Mouse (Mus musculus): ENCODE measurements at regions not wholly inside any gene's neighbourhood (a gene's known extent, or its start where the extent isn't known, plus 50 kb on each side); places are given as distances from the start of the nearest gene placed in this dataset.

- ATAC-seq (ENCODE audit: poor library complexity, severe bottlenecking) = no peak
Measured at GRCm38 (mm10) chr12:16196917-16197316, 380.2 kb upstream of the Trib2 start.

- ATAC-seq (ENCODE audit: poor library complexity, severe bottlenecking) = no peak
Measured at GRCm38 (mm10) chr12:16191803-16192389, 375.2 kb upstream of the Trib2 start.

- no peak for ATAC-seq (ENCODE audit: poor library complexity, severe bottlenecking)
Measured at GRCm38 (mm10) chr12:16190706-16191105, 374.0 kb upstream of the Trib2 start.

DNA sequence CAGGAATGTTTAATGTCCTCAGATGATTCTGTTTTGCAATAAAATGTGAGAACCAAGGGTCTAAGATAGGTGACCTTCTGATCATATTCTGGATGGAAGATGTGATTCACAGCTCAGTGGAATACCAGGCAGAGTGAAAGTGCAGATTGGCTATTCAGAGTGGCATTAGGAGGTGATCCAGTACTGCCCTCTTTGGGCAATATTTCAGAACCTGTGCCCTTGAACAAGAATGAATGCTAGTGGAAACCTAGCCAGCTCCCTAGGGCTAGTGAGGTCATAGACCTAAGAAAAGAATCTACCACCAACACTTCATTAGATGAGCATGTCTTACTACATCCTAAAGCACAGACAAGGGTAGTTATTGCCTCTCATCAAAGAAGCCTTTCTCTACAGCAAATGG, 372.7 kb upstream of the Trib2 start:
- ATAC-seq (ENCODE audit: poor library complexity, severe bottlenecking) = no peak

DNA sequence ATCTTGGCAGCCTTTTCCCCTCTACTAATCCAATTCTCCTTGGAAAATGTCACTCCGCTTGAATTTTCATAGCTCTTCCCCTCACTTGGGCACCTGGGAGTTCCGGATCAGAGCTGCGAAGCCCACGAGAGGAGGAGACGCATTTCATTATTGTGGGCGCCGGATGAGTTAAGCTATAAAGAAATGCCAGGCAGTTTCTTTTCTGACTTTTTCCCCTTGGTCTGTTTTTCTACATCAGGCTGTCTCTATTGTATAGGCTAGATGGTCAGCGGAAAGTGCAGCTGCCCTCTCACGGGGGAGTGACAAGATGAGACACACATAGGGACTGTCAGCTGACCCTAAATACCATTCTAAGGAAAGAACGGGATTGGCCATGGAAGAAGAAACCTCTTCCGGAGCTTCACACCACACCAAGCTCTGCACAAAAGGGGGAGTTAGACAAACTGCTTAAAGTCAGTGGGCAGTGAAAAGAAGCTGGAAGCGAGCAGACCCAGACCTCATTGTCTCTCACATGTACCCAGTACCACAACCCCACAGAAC, 369.3 kb upstream of the Trib2 start:
- ATAC-seq (ENCODE audit: poor library complexity, severe bottlenecking) = no peak

- peak; percentile 66 for ATAC-seq (ENCODE audit: poor library complexity, severe bottlenecking)
Measured at GRCm38 (mm10) chr12:16185431-16185923, 368.8 kb upstream of the Trib2 start.

DNA sequence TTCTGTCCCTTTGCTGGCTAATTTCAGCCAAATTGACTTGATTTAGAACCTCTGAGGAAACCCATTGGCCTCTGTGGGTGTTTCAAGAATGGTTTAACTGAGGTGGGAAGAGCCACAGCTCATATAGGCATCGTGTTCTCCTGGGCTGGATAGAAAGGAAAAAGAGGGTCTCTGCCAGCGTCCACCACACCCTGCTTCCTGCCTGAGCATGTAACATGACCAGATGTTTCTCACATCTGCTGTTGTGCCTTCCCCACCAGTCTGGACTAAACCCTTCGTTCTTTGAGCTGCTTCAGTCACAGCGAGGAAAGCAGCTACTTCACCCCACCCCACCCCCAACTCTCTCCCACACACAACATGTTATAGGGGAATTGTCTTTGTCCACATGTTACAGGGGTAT, 366.3 kb upstream of the Trib2 start:
- no peak for ATAC-seq (ENCODE audit: poor library complexity, severe bottlenecking)

GRCm38 (mm10) chr12:16181599-16181998, 364.9 kb upstream of the Trib2 start:
- ATAC-seq (ENCODE audit: poor library complexity, severe bottlenecking) = no peak

GRCm38 (mm10) chr12:16179897-16180296, 363.2 kb upstream of the Trib2 start:
- ATAC-seq (ENCODE audit: poor library complexity, severe bottlenecking) = no peak

- no peak for ATAC-seq (ENCODE audit: poor library complexity, severe bottlenecking)
Measured at GRCm38 (mm10) chr12:16176326-16176725, 359.6 kb upstream of the Trib2 start.

DNA sequence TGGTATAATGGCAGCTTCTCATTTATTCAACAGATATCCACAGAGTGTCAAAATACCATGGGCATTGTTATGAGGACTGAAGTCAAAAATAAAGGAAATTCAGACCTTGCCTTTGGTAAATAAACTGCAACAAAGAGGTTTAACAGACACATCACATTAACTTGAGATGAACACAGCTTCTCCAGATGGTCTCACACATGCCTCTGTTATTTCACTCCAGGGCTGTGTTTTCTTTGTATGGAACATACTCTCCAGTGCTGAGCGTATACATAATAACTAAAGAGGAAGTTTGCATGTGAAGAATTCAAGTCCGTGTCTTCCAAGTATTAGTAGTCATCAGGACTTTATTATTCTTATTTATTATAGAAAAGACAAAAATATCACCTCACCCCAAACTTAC, 355.5 kb upstream of the Trib2 start:
- no peak for ATAC-seq (ENCODE audit: poor library complexity, severe bottlenecking)

DNA sequence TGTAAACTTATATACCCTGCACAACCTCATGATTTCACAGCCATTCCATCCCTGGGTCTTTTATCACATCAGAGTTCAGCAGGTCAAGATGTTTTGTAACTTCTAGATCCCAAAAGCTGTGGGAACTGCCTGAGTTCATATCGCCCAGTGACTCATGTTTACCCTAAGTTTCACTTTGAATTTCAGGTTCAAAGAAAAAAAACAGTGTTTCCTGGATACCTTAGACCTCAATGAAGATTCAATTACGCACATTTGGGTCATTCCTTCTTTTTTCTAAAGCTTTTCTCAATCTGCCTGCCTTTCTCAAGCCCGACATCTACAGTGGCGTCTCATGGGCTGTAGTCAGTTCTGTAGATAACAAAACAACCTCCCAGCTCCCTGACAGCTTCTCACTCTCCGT, 354.9 kb upstream of the Trib2 start:
- ATAC-seq (ENCODE audit: poor library complexity, severe bottlenecking) = no peak

DNA sequence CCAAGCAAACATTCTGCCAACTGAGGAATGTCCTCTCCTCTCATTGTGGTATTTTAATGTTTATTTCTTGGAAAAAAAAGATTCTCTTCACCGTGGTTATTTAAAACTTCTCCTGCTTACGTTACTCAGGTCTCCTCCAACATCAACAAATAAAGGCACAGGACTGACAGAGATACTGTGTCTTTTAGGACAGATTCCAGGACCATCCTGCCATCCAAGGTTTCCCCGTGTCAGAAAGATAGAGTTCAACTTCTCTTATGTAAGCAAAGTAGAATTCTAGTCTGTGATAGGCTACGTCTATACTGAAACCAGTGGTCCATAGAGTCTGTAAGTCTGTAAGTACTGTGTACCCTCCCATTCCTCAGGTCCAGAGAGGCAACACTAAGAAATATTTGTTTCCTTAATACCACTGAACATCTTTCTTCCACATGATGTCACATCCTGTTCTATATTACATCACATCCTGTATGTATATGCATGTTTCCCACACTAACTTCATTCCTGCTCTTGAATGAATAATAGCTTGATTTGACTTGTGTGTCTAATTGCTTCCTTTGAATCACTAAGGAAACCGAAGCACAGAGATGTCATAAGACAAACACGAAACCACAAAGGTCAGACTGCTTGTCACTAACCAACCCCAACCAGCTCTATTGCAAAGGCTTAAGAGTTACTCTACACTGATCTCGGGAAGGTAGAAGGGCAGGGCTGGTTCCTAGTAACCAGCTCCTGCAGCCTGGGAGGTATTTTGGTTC, 353.2 kb upstream of the Trib2 start:
- peak; percentile 35; the same call in 1 of the 2 replicates for ATAC-seq (ENCODE audit: poor library complexity, severe bottlenecking)

GRCm38 (mm10) chr12:16167793-16168343, 351.1 kb upstream of the Trib2 start:
- no peak for ATAC-seq (ENCODE audit: poor library complexity, severe bottlenecking)

- ATAC-seq (ENCODE audit: poor library complexity, severe bottlenecking) = no peak
Measured at GRCm38 (mm10) chr12:16165126-16165525, 348.4 kb upstream of the Trib2 start.

DNA sequence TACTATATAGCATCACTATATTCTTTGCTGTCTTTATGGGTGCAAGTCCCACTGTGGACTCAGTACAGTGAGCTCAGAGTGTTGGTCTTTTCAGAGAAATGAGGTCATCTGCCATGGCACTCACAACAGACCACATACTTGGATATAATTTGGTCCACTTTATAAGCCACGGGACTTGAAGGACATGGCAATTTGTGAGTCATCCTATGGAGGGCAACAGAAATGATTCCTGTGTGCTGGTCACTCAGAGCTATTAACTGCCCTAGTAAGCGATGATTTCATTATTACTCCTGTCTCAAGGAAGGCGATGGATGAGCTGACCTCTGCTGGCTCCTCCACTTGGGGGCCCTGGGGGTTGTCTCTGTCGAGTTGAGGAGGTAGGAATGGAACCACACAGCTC, 345.2 kb upstream of the Trib2 start:
- no peak for ATAC-seq (ENCODE audit: poor library complexity, severe bottlenecking)

DNA sequence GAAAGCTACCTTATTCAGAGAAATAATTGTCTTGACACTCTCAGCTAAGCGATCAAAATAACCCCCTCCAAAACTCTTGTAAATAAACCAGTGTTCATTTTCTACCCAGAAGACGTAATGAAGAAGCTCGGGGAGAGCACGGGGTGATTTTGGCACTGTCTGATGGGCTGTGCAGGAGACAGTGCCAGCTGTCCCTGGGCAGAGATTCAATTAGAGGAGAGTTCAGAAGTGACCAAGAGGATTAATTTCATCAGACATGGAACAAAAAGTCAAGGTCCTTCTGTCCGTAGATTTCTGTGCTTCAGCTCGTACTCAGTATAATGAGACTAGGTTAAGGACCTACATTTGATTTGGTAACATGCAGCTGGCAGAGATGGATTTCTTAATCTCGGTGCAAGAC, 341.2 kb upstream of the Trib2 start:
- no peak for ATAC-seq (ENCODE audit: poor library complexity, severe bottlenecking)

- no peak for ATAC-seq (ENCODE audit: poor library complexity, severe bottlenecking)
Measured at GRCm38 (mm10) chr12:16155791-16156558, 339.3 kb upstream of the Trib2 start.

DNA sequence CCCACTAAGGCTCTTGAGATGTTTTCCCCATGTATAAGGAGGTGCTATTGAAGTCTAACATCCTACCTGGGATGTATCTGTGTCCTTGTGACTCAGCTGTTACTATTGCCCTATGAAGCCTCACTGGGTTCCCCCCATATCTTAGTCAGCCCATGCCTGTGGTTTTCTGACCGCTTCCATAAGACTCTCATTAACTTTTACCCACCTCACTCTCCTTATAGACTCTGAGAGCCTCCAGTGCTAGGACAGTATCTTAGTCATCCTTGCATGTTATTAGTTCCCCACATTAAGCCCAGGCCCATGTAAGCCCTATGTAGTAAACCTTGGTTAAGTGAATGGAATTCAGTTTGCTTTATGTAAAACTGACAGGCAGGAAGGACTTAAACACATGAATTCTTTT, 337.5 kb upstream of the Trib2 start:
- ATAC-seq (ENCODE audit: poor library complexity, severe bottlenecking) = no peak

DNA sequence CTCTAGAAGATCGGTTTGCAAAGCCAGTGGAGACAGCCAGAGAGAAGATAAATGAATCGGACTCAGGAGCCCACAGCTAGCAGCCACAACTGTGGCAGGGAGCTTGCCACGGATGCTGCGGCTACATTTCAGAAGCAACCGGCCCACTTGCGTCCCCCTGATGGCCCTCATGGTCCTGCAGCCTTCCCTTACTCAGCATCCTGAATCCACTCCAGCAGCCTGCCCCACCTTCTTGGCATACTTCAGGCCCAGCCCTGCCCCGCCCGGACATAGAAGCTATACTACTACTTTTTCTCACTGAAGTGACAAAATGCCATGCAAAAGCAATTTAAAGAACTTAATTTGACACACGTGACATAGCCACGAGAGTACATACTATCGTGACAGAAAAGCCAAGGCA, 335.4 kb upstream of the Trib2 start:
- ATAC-seq (ENCODE audit: poor library complexity, severe bottlenecking) = no peak

- no peak for ATAC-seq (ENCODE audit: poor library complexity, severe bottlenecking)
Measured at GRCm38 (mm10) chr12:16151170-16151702, 334.5 kb upstream of the Trib2 start.
